Mouse (Mus musculus): ENCODE results near the gene Pdlim5. TPM values are rescaled to one million over a fixed set of nuclear protein-coding genes. Genes with fewer than 3 reads are reported as not detected.

Pdlim5 gene
- polyA plus RNA-seq, 1 experiment = 45.2 TPM

GRCm38 (mm10) chr3:142274993-142275392 lies 120.5 kb downstream of the Pdlim5 start:
- Histone ChIP-seq H3K9me3 (replicated peaks; ENCODE audit: control insufficient read depth, insufficient read depth, low read length, poor library complexity, severe bottlenecking) (no peaks in the 10 kb centered on the region), H3K4me3 (ENCODE audit: low read depth, low read length) (no peak overlapping the region), H3K27ac (ENCODE audit: insufficient read depth, low read length) (no peak overlapping the region), H3K36me3 (ENCODE audit: control insufficient read depth, insufficient read depth, low read length, poor library complexity, severe bottlenecking) (0 out of 2 replicates have a peak, but pooled peaks cover 2% of the 10 kb centered on the region), H3K27me3 (ENCODE audit: control insufficient read depth, insufficient read depth, low read length, poor library complexity, severe bottlenecking) (no peaks in the 10 kb centered on the region), H3K4me1 (ENCODE audit: control insufficient read depth, insufficient read depth, low read length) (no peaks in the 10 kb centered on the region), H3K9ac (ENCODE audit: low read depth, poor library complexity, severe bottlenecking) (no peak overlapping the region)
- TF ChIP-seq CTCF (IDR thresholded peaks at IDR 0.05; ENCODE audit: low read depth, low read length) (no peak), EP300 (IDR thresholded peaks at IDR 0.05; ENCODE audit: insufficient read depth, low read depth, low read length) (no peak), POLR2A (IDR thresholded peaks at IDR 0.05; ENCODE audit: insufficient read depth, low read length) (no peak)

- TF ChIP-seq CTCF (IDR thresholded peaks at IDR 0.05; ENCODE audit: low read depth, low read length) (no peak), POLR2A (IDR thresholded peaks at IDR 0.05; ENCODE audit: insufficient read depth, low read length) (no peak)
- Histone ChIP-seq H3K4me1 (ENCODE audit: control insufficient read depth, insufficient read depth, low read length) (no peaks in the 10 kb centered on the region), H3K36me3 (ENCODE audit: control insufficient read depth, insufficient read depth, low read length, poor library complexity, severe bottlenecking) (0 out of 2 replicates have a peak, but pooled peaks cover 2% of the 10 kb centered on the region), H3K27me3 (ENCODE audit: control insufficient read depth, insufficient read depth, low read length, poor library complexity, severe bottlenecking) (no peaks in the 10 kb centered on the region), H3K27ac (ENCODE audit: insufficient read depth, low read length) (no peak overlapping the region), H3K9me3 (replicated peaks; ENCODE audit: control insufficient read depth, insufficient read depth, low read length, poor library complexity, severe bottlenecking) (no peaks in the 10 kb centered on the region), H3K9ac (ENCODE audit: low read depth, poor library complexity, severe bottlenecking) (no peak overlapping the region), H3K4me3 (ENCODE audit: low read depth, low read length) (no peak overlapping the region)
Measured at GRCm38 (mm10) chr3:142274451-142274850, 121.0 kb downstream of the Pdlim5 start.

GRCm38 (mm10) chr3:142273265-142273664 lies 122.2 kb downstream of the Pdlim5 start:
- H3K27ac ChIP-seq (ENCODE audit: insufficient read depth, low read length) = no peak overlapping the region
- H3K9me3 ChIP-seq (replicated peaks; ENCODE audit: control insufficient read depth, insufficient read depth, low read length, poor library complexity, severe bottlenecking) = no peaks in the 10 kb centered on the region
- H3K4me1 ChIP-seq (ENCODE audit: control insufficient read depth, insufficient read depth, low read length) = no peaks in the 10 kb centered on the region
- H3K27me3 ChIP-seq (ENCODE audit: control insufficient read depth, insufficient read depth, low read length, poor library complexity, severe bottlenecking) = no peaks in the 10 kb centered on the region
- no peak overlapping the region for H3K4me3 ChIP-seq (ENCODE audit: low read depth, low read length)
- no peak for TF ChIP-seq CTCF (IDR thresholded peaks at IDR 0.05; ENCODE audit: low read depth, low read length)
- TF ChIP-seq EP300 (IDR thresholded peaks at IDR 0.05; ENCODE audit: insufficient read depth, low read depth, low read length) = no peak
- TF ChIP-seq POLR2A (IDR thresholded peaks at IDR 0.05; ENCODE audit: insufficient read depth, low read length) = no peak
- H3K36me3 ChIP-seq (ENCODE audit: control insufficient read depth, insufficient read depth, low read length, poor library complexity, severe bottlenecking) = 0 out of 2 replicates have a peak, but pooled peaks cover 2% of the 10 kb centered on the region
- no peak overlapping the region for H3K9ac ChIP-seq (ENCODE audit: low read depth, poor library complexity, severe bottlenecking)

GRCm38 (mm10) chr3:142256371-142256770 lies 139.1 kb downstream of the Pdlim5 start:
- H3K36me3 ChIP-seq (ENCODE audit: control insufficient read depth, insufficient read depth, low read length, poor library complexity, severe bottlenecking) = no peaks in the 10 kb centered on the region
- no peak overlapping the region for H3K9ac ChIP-seq (ENCODE audit: low read depth, poor library complexity, severe bottlenecking)
- TF ChIP-seq POLR2A (IDR thresholded peaks at IDR 0.05; ENCODE audit: insufficient read depth, low read length) = no peak
- no peak for TF ChIP-seq CTCF (IDR thresholded peaks at IDR 0.05; ENCODE audit: low read depth, low read length)
- no peak for TF ChIP-seq EP300 (IDR thresholded peaks at IDR 0.05; ENCODE audit: insufficient read depth, low read depth, low read length)
- H3K27ac ChIP-seq (ENCODE audit: insufficient read depth, low read length) = no peak overlapping the region
- H3K4me1 ChIP-seq (ENCODE audit: control insufficient read depth, insufficient read depth, low read length) = no peaks in the 10 kb centered on the region
- H3K4me3 ChIP-seq (ENCODE audit: low read depth, low read length) = no peak overlapping the region
- no peaks in the 10 kb centered on the region for H3K27me3 ChIP-seq (ENCODE audit: control insufficient read depth, insufficient read depth, low read length, poor library complexity, severe bottlenecking)
- no peaks in the 10 kb centered on the region for H3K9me3 ChIP-seq (replicated peaks; ENCODE audit: control insufficient read depth, insufficient read depth, low read length, poor library complexity, severe bottlenecking)

GRCm38 (mm10) chr3:142252086-142252485 lies 143.4 kb downstream of the Pdlim5 start:
- H3K36me3 ChIP-seq (ENCODE audit: control insufficient read depth, insufficient read depth, low read length, poor library complexity, severe bottlenecking) = no peaks in the 10 kb centered on the region
- TF ChIP-seq POLR2A (IDR thresholded peaks at IDR 0.05; ENCODE audit: insufficient read depth, low read length) (no peak), EP300 (IDR thresholded peaks at IDR 0.05; ENCODE audit: insufficient read depth, low read depth, low read length) (no peak), CTCF (IDR thresholded peaks at IDR 0.05; ENCODE audit: low read depth, low read length) (no peak)
- H3K4me3 ChIP-seq (ENCODE audit: low read depth, low read length) = no peak overlapping the region
- no peaks in the 10 kb centered on the region for H3K27me3 ChIP-seq (ENCODE audit: control insufficient read depth, insufficient read depth, low read length, poor library complexity, severe bottlenecking)
- H3K9me3 ChIP-seq (replicated peaks; ENCODE audit: control insufficient read depth, insufficient read depth, low read length, poor library complexity, severe bottlenecking) = no peaks in the 10 kb centered on the region
- H3K4me1 ChIP-seq (ENCODE audit: control insufficient read depth, insufficient read depth, low read length) = no peaks in the 10 kb centered on the region
- H3K9ac ChIP-seq (ENCODE audit: low read depth, poor library complexity, severe bottlenecking) = no peak overlapping the region
- H3K27ac ChIP-seq (ENCODE audit: insufficient read depth, low read length) = no peak overlapping the region

- no peaks in the 10 kb centered on the region for H3K36me3 ChIP-seq (ENCODE audit: control insufficient read depth, insufficient read depth, low read length, poor library complexity, severe bottlenecking)
- no peaks in the 10 kb centered on the region for H3K4me1 ChIP-seq (ENCODE audit: control insufficient read depth, insufficient read depth, low read length)
- no peaks in the 10 kb centered on the region for H3K27me3 ChIP-seq (ENCODE audit: control insufficient read depth, insufficient read depth, low read length, poor library complexity, severe bottlenecking)
- no peak overlapping the region for H3K9ac ChIP-seq (ENCODE audit: low read depth, poor library complexity, severe bottlenecking)
- H3K4me3 ChIP-seq (ENCODE audit: low read depth, low read length) = no peak overlapping the region
- TF ChIP-seq POLR2A (IDR thresholded peaks at IDR 0.05; ENCODE audit: insufficient read depth, low read length) (no peak), CTCF (IDR thresholded peaks at IDR 0.05; ENCODE audit: low read depth, low read length) (no peak), EP300 (IDR thresholded peaks at IDR 0.05; ENCODE audit: insufficient read depth, low read depth, low read length) (no peak)
- no peak overlapping the region for H3K27ac ChIP-seq (ENCODE audit: insufficient read depth, low read length)
- H3K9me3 ChIP-seq (replicated peaks; ENCODE audit: control insufficient read depth, insufficient read depth, low read length, poor library complexity, severe bottlenecking) = no peaks in the 10 kb centered on the region
Measured at GRCm38 (mm10) chr3:142249458-142249857, 146.0 kb downstream of the Pdlim5 start.

Data from ES-Bruce4 (cell line).